Mouse (Mus musculus): Measurements from ENCODE around the gene Vps29. TPM values are rescaled to one million over a fixed set of nuclear protein-coding genes. Genes with fewer than 3 reads are reported as not detected.

The Vps29 gene
- total RNA-seq, 2 experiments from 2014 or later, result 89.8 to 128 TPM

GRCm38 (mm10) chr5:122334682-122335081 is 19.5 kb upstream of the Vps29 start:
- no peak for ATAC-seq (replicated peaks; ENCODE audit: poor library complexity, severe bottlenecking)

GRCm38 (mm10) chr5:122336554-122337294 is 17.4 kb upstream of the Vps29 start:
- ATAC-seq (replicated peaks; ENCODE audit: poor library complexity, severe bottlenecking), result no peak

GRCm38 (mm10) chr5:122342874-122343273 is 11.3 kb upstream of the Vps29 start:
- 0 out of 2 replicates have a peak, but pooled peaks have one; percentile 33 for ATAC-seq (replicated peaks; ENCODE audit: poor library complexity, severe bottlenecking)

- peak; percentile 87 for ATAC-seq (replicated peaks; ENCODE audit: poor library complexity, severe bottlenecking)
Measured at GRCm38 (mm10) chr5:122343768-122344167, 10.4 kb upstream of the Vps29 start.

- peak; percentile 71 for ATAC-seq (replicated peaks; ENCODE audit: poor library complexity, severe bottlenecking)
Measured at GRCm38 (mm10) chr5:122344260-122344659, 9.9 kb upstream of the Vps29 start.

- no peak for ATAC-seq (replicated peaks; ENCODE audit: poor library complexity, severe bottlenecking)
Measured at GRCm38 (mm10) chr5:122345777-122346176, 8.4 kb upstream of the Vps29 start.

- peak; percentile 64 for ATAC-seq (replicated peaks; ENCODE audit: poor library complexity, severe bottlenecking)
Measured at GRCm38 (mm10) chr5:122354492-122355067, 411 bp downstream of the Vps29 start.

GRCm38 (mm10) chr5:122371591-122372191 is 17.5 kb downstream of the Vps29 start, which contains the start of gene Gpn3:
Gpn3 (plus strand) TSS chr5:122371876.
- peak; percentile 39 for ATAC-seq (replicated peaks; ENCODE audit: poor library complexity, severe bottlenecking)

GRCm38 (mm10) chr5:122372192-122372769 is 18.1 kb downstream of the Vps29 start, which contains the start of gene Fam216a:
Fam216a (minus strand) TSS chr5:122372364.
- peak; percentile 98 for ATAC-seq (replicated peaks; ENCODE audit: poor library complexity, severe bottlenecking)

GRCm38 (mm10) chr5:122372878-122373277 is 18.7 kb downstream of the Vps29 start:
- no peak for ATAC-seq (replicated peaks; ENCODE audit: poor library complexity, severe bottlenecking)

- ATAC-seq (replicated peaks; ENCODE audit: poor library complexity, severe bottlenecking), result no peak
Measured at GRCm38 (mm10) chr5:122377101-122377833, 23.1 kb downstream of the Vps29 start.

- no peak for ATAC-seq (replicated peaks; ENCODE audit: poor library complexity, severe bottlenecking)
Measured at GRCm38 (mm10) chr5:122378171-122378570, 24.0 kb downstream of the Vps29 start.

GRCm38 (mm10) chr5:122379374-122380155 is 25.4 kb downstream of the Vps29 start:
- peak; percentile 94 for ATAC-seq (replicated peaks; ENCODE audit: poor library complexity, severe bottlenecking)

- ATAC-seq (replicated peaks; ENCODE audit: poor library complexity, severe bottlenecking), result no peak
Measured at GRCm38 (mm10) chr5:122390006-122390405, 35.8 kb downstream of the Vps29 start.

- ATAC-seq (replicated peaks; ENCODE audit: poor library complexity, severe bottlenecking), result no peak
Measured at GRCm38 (mm10) chr5:122390671-122391070, 36.5 kb downstream of the Vps29 start.

GRCm38 (mm10) chr5:122391178-122391785 is 37.1 kb downstream of the Vps29 start:
- ATAC-seq (replicated peaks; ENCODE audit: poor library complexity, severe bottlenecking), result no peak

- peak; percentile 88 for ATAC-seq (replicated peaks; ENCODE audit: poor library complexity, severe bottlenecking)
Measured at GRCm38 (mm10) chr5:122391786-122392180, 37.6 kb downstream of the Vps29 start, which contains the start of gene Arpc3. Arpc3 (plus strand) TSS chr5:122391878.

- peak; percentile 58 for ATAC-seq (replicated peaks; ENCODE audit: poor library complexity, severe bottlenecking)
Measured at GRCm38 (mm10) chr5:122392227-122393004, 38.2 kb downstream of the Vps29 start.
